Mouse (Mus musculus) hindbrain, embryonic 14.5 days (tissue): ENCODE data around the gene Tle4. TPM values are rescaled to one million over a fixed set of nuclear protein-coding genes. Genes with fewer than 3 reads are reported as not detected.
A peak's percentile ranks its signal among the peaks of the same experiment; 100 is the strongest.

Experiments used
- ATAC-seq: fragments of 200-750 bp; cut with Nextera tagmentation; 2 replicates; pipeline ENCODE4 v1.8.0; 2017; ENCODE audit warnings: moderate number of reproducible peaks, mild to moderate bottlenecking, moderate TSS enrichment, moderate library complexity; ENCODE audit not compliant: low FRiP score
- DNase-seq: peaks from one replicate; pipeline ENCODE4 v3.0.0-alpha.2; 2015; ENCODE audit warnings: low spot score
- H3K27ac ChIP-seq: fragments of 300-500 bp; sonication (generic); 2 replicates; pipeline ENCODE4 v1.5.1; 2014; ENCODE audit warnings: mild to moderate bottlenecking, moderate library complexity
- H3K27me3 ChIP-seq: fragments of 300-500 bp; sonication (generic); 2 replicates; pipeline ENCODE4 v1.6.1; 2014; ENCODE audit warnings: mild to moderate bottlenecking, low read length, mixed read lengths; ENCODE audit not compliant: control insufficient read depth, insufficient read depth
- H3K36me3 ChIP-seq: fragments of 300-500 bp; sonication (generic); replicated peaks from 2 replicates; pipeline ENCODE4 v1.6.1; 2014; ENCODE audit not compliant: control insufficient read depth, insufficient read depth
- H3K4me1 ChIP-seq: fragments of 300-500 bp; sonication (generic); replicated peaks from 2 replicates; pipeline ENCODE4 v1.6.1; 2014; ENCODE audit warnings: antibody characterized with exemption, low read length, mixed read lengths; ENCODE audit not compliant: control insufficient read depth, insufficient read depth
- H3K4me2 ChIP-seq: fragments of 300-500 bp; sonication (generic); replicated peaks from 2 replicates; pipeline ENCODE4 v1.6.1; 2014; ENCODE audit warnings: mild to moderate bottlenecking, moderate library complexity
- H3K4me3 ChIP-seq: fragments of 300-500 bp; sonication (generic); replicated peaks from 2 replicates; pipeline ENCODE4 v1.5.1; 2014; ENCODE audit warnings: mild to moderate bottlenecking, low read length
- H3K9ac ChIP-seq: fragments of 300-500 bp; sonication (generic); 2 replicates; pipeline ENCODE4 v1.6.1; 2014
- H3K9me3 ChIP-seq: fragments of 300-500 bp; sonication (generic); 2 replicates; pipeline ENCODE4 v1.6.1; 2016; ENCODE audit warnings: low read length; ENCODE audit not compliant: control insufficient read depth
- WGBS: fragments of 180-500 bp; shearing (Covaris S2); extraction: QIAGEN DNeasy Blood & Tissue Kit; methylation state at CpG from one replicate; pipeline ENCODE4 v1.1.7; 2014; 5-methylcytosine and 5-hydroxymethylcytosine counted together
- polyA plus RNA-seq: library from polyadenylated mRNA; unstranded; fragments of >200 nt; fragmentation: Nextera tagmentation; extraction: Ambion mirVana; gene quantifications from 2 replicates; pipeline ENCODE4 v1.2.1, GENCODE M21; 2014

The Tle4 gene
- polyA plus RNA-seq, 1 experiment from 2014 or later = 26.8 TPM

DNA sequence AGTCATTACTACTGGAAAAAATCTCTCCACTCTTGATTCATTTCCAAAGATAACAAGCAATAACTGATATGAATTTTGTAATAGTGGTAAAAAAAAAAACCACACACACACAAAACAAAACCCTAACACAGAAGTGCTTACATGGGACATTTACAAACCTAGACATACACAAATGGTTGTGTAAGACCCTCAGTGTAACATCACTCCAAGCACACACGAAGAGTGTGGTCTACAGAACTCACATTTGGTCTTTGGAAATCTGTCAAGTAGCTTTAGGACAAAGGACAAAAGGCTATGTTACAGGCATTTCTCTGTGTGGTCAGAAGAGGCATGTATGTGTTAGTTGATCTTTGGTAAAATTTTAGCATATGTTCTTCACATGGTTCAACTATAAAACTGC lies 52.4 kb downstream of the Tle4 start:
- ATAC-seq (no peak), DNase-seq (no peak)
- Histone ChIP-seq H3K27me3 (no peaks in the 10 kb centered on the region), H3K9ac (no peak overlapping the region), H3K4me1 (peaks cover 10% of the 10 kb centered on the region; the same call in 1 of the 2 replicates), H3K36me3 (no peaks in the 10 kb centered on the region), H3K27ac (no peak overlapping the region), H3K4me3 (no peak overlapping the region), H3K4me2 (no peak overlapping the region), H3K9me3 (no peaks in the 10 kb centered on the region)
- WGBS = 85% methylated on average over 1 of the region's 1 CpGs

DNA sequence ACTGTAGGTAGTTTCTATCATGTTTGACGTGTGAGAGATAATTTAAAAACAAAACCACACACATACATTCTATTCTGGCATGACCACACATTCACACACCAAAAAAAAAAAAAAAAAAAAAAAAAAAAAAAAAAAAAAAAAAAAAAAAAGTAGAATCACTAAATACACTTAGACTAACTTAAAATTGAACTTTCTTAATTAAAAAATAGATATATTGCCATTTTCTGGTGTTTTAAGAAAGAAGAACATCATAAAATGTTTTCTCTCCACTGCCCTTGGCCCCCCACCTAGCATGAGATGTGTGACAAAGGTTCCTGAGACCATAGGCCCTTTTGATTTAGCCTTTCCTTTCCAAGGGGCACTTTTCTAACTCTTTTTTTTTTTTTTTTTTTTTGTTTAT lies 54.5 kb downstream of the Tle4 start:
- Histone ChIP-seq H3K36me3 (no peaks in the 10 kb centered on the region), H3K27me3 (no peaks in the 10 kb centered on the region), H3K4me2 (no peak overlapping the region), H3K4me3 (no peak overlapping the region), H3K4me1 (peaks cover 13% of the 10 kb centered on the region; the same call in 1 of the 2 replicates), H3K27ac (no peak overlapping the region), H3K9ac (no peak overlapping the region), H3K9me3 (no peaks in the 10 kb centered on the region)
- ATAC-seq (no peak), DNase-seq (no peak)
- 61% methylated on average over 1 of the region's 1 CpGs for WGBS

DNA sequence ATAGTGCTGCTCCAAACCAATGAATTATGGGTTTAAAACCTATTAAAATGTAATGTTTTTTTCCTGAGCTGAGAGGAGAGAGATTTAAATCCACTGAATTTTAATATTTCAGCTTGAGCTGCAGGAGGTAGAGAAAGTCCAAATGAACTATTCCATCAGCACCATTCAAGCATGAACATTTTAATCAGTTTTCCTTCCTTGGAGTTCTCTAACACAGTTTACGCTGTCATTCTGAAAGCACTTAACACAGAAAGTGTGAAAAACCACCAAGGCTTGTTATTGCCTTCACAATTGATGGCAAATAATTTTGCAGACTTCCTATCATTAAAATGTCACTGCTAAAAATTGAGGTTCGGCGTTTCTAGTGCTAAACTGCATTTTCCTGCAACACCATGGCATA lies 57.2 kb downstream of the Tle4 start:
- Histone ChIP-seq H3K4me1 (peaks cover 13% of the 10 kb centered on the region; the same call in 1 of the 2 replicates), H3K9me3 (no peaks in the 10 kb centered on the region), H3K27ac (no peak overlapping the region), H3K4me2 (no peak overlapping the region), H3K9ac (no peak overlapping the region), H3K36me3 (no peaks in the 10 kb centered on the region), H3K27me3 (no peaks in the 10 kb centered on the region), H3K4me3 (no peak overlapping the region)
- DNase-seq = no peak
- ATAC-seq = no peak
- 55% methylated on average over 3 of the region's 3 CpGs for WGBS

DNA sequence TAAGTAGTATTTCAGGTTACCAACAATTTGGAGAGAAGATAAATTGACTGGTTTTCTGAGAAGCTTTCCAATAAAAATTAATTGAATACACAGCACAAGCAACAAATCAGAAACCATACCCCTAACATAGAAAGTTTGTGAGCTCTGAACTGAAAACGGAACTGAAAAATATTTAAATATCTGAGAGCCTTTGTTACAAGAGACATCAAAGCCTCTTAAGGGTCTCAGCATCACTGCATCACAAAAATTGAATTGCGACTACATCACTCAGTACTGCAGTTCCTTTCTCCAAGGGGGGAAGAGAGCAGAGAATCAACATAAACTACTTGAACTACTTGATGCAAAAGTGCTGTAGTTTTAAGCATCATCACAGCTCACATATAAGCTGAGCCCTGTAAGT lies 61.2 kb downstream of the Tle4 start:
- H3K9ac ChIP-seq = no peak overlapping the region
- no peak for ATAC-seq
- 97% methylated on average over 2 of the region's 2 CpGs for WGBS
- no peak overlapping the region for H3K27ac ChIP-seq
- H3K4me3 ChIP-seq = no peak overlapping the region
- no peak overlapping the region for H3K4me2 ChIP-seq
- DNase-seq = no peak
- no peaks in the 10 kb centered on the region for H3K36me3 ChIP-seq
- H3K27me3 ChIP-seq = no peaks in the 10 kb centered on the region
- no peaks in the 10 kb centered on the region for H3K9me3 ChIP-seq
- H3K4me1 ChIP-seq = peaks cover 8% of the 10 kb centered on the region; the same call in 1 of the 2 replicates

DNA sequence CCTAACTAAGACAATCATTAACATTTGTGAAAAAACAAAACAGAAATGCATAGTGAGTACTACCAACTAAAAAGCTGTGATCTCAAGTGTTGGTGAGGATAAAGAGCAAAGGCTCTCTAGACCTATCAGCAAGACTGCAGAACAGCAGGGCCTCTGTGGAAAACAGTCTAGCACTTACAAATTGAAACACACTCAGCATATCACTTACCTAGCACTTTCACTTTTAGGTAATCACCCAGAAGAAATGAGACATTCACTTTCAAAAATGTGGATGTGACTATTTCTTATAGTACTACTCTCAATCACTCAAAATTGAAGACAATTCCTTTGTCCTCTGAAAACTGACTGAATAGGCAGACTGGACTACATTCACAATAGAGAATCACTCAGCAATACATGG lies 63.4 kb downstream of the Tle4 start:
- no peak overlapping the region for H3K4me3 ChIP-seq
- H3K36me3 ChIP-seq = no peaks in the 10 kb centered on the region
- no peaks in the 10 kb centered on the region for H3K4me1 ChIP-seq
- H3K4me2 ChIP-seq = no peak overlapping the region
- no peaks in the 10 kb centered on the region for H3K27me3 ChIP-seq
- H3K27ac ChIP-seq = no peak overlapping the region
- ATAC-seq (no peak), DNase-seq (no peak)
- H3K9ac ChIP-seq = no peak overlapping the region
- no peaks in the 10 kb centered on the region for H3K9me3 ChIP-seq

DNA sequence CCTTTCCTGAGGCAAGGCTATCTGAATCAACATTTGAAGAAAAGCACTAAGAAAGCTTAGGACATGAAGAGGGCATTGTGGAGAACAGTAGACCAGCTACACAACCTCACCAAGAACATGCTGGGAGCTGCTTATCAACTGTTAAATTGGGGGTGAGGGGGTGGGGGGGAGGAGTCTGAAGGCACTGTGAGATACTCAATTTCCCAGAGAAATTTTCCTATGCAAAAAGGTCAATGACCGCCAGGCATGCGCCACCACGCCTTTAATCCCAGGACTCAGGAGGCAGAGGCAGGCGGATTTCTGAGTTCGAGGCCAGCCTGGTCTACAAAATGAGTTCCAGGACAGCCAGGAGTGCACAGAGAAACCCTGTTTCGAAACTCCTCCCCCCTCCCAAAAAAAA lies 65.0 kb downstream of the Tle4 start:
- no peak for ATAC-seq
- 97% methylated on average over 6 of the region's 6 CpGs for WGBS

DNA sequence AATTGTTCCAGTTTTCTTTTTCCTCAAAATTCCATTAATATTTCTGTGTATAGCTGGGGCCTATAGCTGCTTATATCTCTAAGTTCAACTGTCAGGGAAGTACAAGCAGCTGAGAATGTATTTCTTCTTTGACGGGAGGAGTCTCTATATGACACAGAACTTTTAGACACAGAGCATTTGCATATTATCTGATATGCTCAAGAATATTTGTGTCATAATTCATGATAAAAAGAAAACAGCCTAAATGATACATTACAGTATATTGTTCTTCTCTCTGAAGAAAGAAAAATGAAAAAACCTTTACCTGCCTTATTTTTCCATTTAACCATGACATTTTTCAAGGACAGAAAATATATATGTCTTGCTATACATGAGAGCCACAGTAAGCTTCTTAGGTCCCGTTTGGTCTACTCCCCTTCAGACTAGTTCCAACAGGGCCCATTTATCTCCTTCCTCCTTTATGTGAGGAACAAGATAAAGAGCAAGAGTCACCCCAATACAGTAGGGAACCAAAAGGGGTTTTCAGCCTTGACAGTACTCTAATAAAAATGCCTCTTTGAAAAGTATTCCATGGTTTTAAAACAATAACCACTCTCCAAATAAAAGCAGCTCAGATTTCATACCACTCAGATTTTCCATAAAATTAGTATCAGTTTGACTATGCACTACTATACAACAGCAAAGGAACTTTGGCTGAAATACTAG lies 77.6 kb downstream of the Tle4 start:
- Histone ChIP-seq H3K27ac (no peak overlapping the region), H3K9ac (no peak overlapping the region), H3K4me1 (peaks cover 15% of the 10 kb centered on the region), H3K9me3 (no peaks in the 10 kb centered on the region), H3K4me3 (no peak overlapping the region), H3K4me2 (no peak overlapping the region), H3K27me3 (no peaks in the 10 kb centered on the region), H3K36me3 (peaks cover 12% of the 10 kb centered on the region)
- ATAC-seq = no peak
- no peak for DNase-seq
- 77% methylated on average over 2 of the region's 2 CpGs for WGBS

More for the DNA sequence above, 65.0 kb downstream of the Tle4 start:
- no peak overlapping the region for H3K9ac ChIP-seq
- no peak overlapping the region for H3K27ac ChIP-seq
- H3K9me3 ChIP-seq = no peaks in the 10 kb centered on the region
- no peaks in the 10 kb centered on the region for H3K27me3 ChIP-seq
- H3K4me3 ChIP-seq = no peak overlapping the region
- no peak for DNase-seq
- H3K36me3 ChIP-seq = no peaks in the 10 kb centered on the region
- H3K4me2 ChIP-seq = no peak overlapping the region
- H3K4me1 ChIP-seq = no peaks in the 10 kb centered on the region

DNA sequence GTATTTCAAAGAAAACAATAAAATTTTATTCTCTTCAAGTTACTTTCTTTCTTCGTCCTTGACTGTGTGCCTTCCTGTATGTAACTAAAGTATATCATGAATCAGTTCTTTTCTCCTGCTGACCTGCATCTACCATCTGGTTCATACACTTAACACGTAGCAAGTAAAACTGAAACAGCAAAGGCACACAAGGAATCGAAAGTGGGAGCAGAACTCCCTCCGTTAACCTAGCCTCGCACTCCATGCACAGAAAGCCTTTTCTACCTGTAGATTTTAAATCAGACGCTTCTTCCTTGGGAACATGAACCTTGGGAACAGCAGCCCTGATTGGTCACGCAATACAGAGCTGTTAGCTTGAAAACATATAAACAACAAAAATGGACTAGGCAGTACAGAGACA lies 78.7 kb downstream of the Tle4 start:
- WGBS = 93% methylated on average over 7 of the region's 7 CpGs
- Histone ChIP-seq H3K9ac (no peak overlapping the region), H3K9me3 (no peaks in the 10 kb centered on the region), H3K36me3 (peaks cover 12% of the 10 kb centered on the region), H3K4me3 (no peak overlapping the region), H3K4me2 (no peak overlapping the region), H3K27ac (no peak overlapping the region), H3K4me1 (peaks cover 15% of the 10 kb centered on the region), H3K27me3 (no peaks in the 10 kb centered on the region)
- DNase-seq = no peak
- no peak for ATAC-seq

DNA sequence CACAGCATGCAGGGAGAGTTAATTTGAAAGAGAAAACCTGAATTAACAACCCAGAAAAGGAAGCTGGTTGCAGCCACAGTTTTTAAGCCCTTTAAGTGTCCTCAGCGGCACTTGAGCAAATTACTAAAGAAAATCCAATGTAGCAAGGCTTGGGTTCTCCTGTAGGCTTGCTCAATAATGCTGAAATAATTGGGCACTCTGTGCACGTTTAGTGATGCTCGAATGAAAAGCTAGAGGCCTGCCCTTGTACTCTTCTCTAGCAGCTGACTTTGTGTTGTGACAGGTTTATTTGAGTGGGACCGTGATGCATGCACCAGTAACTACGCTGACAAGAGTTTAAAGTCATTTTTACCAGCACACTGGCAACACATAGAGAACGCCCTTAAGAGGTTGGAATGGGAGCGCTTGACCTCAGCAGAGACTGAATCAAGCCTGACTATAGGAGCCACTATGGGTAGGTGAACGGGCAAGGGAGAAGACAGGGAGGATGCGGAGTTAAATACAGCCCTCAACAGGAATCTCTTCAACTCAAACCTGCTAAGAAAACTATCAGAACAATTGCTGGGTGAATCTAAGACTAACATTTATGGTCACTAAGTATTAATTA lies 79.3 kb downstream of the Tle4 start:
- Histone ChIP-seq H3K4me3 (no peak overlapping the region), H3K36me3 (peaks cover 12% of the 10 kb centered on the region), H3K27ac (no peak overlapping the region), H3K9ac (no peak overlapping the region), H3K9me3 (no peaks in the 10 kb centered on the region), H3K4me2 (no peak overlapping the region), H3K4me1 (peaks cover 15% of the 10 kb centered on the region), H3K27me3 (no peaks in the 10 kb centered on the region)
- no peak for ATAC-seq
- 32% methylated on average over 9 of the region's 9 CpGs for WGBS
- peak; percentile 50 for DNase-seq
